Mouse (Mus musculus) MN1 (cell line): ENCODE measurements around the gene Kncn.

Source experiments
- DNase-seq: peaks from one replicate; pipeline ENCODE4 v3.0.0-alpha.2; 2016; ENCODE audit warnings: low spot score

Kncn gene

DNA sequence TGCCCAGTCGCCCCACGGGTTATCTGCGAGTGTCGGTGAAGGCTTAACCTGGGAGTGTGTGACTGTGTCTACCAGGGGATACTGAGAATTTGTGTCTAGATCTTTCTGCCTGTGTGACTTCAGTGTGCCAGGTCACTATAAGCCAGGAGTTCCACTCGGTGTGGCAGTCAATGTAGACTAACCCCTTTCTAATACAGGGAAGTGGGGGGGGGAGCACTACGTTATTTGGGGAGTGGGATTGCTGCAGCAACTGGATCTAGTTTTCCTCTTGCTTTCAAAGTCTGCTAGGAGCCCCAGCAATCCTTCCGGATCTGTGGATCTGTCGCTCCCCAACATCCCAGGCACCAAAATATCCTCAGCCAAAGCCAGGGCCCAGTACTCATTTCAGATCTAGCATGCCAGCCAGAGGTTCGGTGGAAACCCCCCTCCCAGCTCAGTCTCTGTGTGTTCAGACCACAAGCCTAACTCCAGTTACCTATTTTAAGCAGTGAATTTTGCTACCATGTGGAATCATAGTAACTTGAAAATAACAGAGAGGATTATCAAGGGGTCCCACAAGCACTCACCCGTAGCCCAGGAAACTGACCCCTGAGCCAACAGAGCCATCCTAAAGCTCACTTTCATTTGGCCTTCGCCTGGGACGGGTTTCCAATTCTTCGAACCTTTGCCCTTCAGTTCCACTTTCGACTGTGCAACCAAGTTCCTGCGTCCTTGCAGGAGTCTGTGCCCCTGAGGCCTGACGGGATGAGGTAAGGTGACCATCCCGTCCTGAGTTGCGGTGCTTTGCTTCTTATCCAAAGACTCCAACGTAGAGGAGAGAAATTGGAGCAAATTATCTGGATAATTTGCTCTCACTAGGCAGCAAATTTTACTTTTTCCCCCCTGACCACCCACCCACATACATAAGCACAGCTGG is 53.1 kb downstream of the Kncn start:
- DNase-seq: no peak

DNA sequence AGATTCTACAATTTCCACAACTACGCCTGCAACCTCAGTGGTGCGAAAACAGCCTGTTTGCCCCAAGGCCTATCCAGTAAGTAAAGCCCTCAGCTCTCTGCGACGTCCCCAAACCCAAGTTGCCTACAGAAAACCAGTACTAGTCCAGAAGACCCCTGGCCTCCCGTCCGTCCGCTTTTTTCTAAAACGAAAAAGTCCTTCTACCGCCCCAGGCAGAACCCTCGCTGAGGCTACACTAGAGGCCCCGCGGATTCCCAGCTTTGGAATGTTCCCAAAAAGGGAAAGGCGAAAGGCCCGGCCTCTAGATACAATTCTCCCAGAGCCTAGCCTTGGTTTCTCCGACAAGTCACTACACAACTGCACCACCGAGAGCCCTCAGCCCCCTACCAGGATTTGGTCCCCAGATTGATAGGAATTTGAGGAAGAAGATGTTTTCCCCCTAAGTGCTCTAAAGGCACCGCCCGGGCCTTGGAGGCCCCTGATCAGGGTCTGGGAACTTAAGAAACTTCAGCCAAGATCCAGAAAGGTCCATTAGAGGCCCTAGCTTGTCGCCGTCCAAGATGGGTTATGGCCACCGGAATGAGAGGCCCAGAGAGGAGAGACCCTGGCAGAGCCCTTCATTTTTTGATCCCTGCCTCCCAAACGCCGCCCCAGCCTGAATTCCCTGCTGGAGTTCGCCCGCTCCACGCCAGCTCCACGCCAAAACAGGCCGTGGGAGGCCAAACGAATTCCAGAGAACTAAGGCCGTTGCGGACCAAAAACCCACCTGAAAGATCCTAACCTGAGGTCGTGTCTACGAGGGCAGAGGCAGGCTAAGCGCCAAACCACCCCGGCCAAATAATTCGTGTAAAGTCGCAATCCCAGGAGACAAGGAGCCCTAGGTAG is 54.3 kb downstream of the Kncn start:
- no peak for DNase-seq
